Mouse (Mus musculus) cortical plate, adult 2 months (tissue): ENCODE measurements around the gene Ttc3.

ENCODE experiments used
- CTCF ChIP-seq: fragments of 200-500 bp; IDR thresholded peaks from 2 replicates; pipeline ENCODE4 v1.5.1; 2011; ENCODE audit warnings: mild to moderate bottlenecking, control low read depth, low read length; ENCODE audit not compliant: insufficient read depth; ENCODE audit errors: extremely low read depth
- POLR2A ChIP-seq: fragments of 200-500 bp; IDR thresholded peaks from 2 replicates; pipeline ENCODE4 v1.6.1; 2011; ENCODE audit warnings: mild to moderate bottlenecking, low read length, control low read depth; ENCODE audit not compliant: insufficient read depth; ENCODE audit errors: extremely low read depth

- TF ChIP-seq CTCF (no peak), POLR2A (no peak)
Observed at GRCm38 (mm10) chr16:94327781-94328711, 42.4 kb upstream of the Ttc3 start, which contains the start of gene Ripply3.
